Mouse (Mus musculus): ENCODE measurements at regions not wholly inside any gene's neighbourhood (a gene's known extent, or its start where the extent isn't known, plus 50 kb on each side); places are given as distances from the start of the nearest gene placed in this dataset.
"Not testable (repeated sequence)": the region's sequence is repeated elsewhere in the genome, so short reads cannot be mapped to it uniquely, and the experiment has no call there.

GRCm38 (mm10) chr15:32043670-32044069, 133.4 kb upstream of the Tas2r119 start:
- TF ChIP-seq POLR2A (IDR thresholded peaks at IDR 0.05; ENCODE audit: borderline replicate concordance, extremely low read depth, insufficient read depth, insufficient read length, poor library complexity, severe bottlenecking); CTCF (IDR thresholded peaks at IDR 0.05; ENCODE audit: borderline replicate concordance, extremely low read depth, insufficient read depth, insufficient read length): not testable (repeated sequence)
